Mouse (Mus musculus) adrenal gland, postnatal 4 days (tissue): ENCODE results near the gene Tapbp. TPM values are rescaled to one million over a fixed set of nuclear protein-coding genes. Genes with fewer than 3 reads are reported as not detected.
"Not testable (repeated sequence)": the region's sequence is repeated elsewhere in the genome, so short reads cannot be mapped to it uniquely, and the experiment has no call there.

Experiments
- DNase-seq, 2 experiments: peaks; one replicate each; pipeline ENCODE4 v3.0.0; 2021 to 2022; ENCODE audit warnings: low spot score in 2 of 2, mixed read lengths in 2 of 2
- total RNA-seq, 2 experiments: library from RNA; stranded (reverse); gene quantifications; 2 replicates each; pipeline ENCODE4 v1.2.3; 2021

Tapbp gene
- total RNA-seq, 2 experiments from 2014 or later = 122 to 131 TPM

GRCm38 (mm10) chr17:33903911-33904651 is 11.6 kb upstream of the Tapbp start:
- not testable (repeated sequence) for DNase-seq

GRCm38 (mm10) chr17:33904835-33905234 is 10.9 kb upstream of the Tapbp start, which contains the start of gene Platr17:
TSS of gene Platr17 (plus strand) at chr17:33905135.
- not testable (repeated sequence) for DNase-seq

GRCm38 (mm10) chr17:33908331-33909076 is 7.2 kb upstream of the Tapbp start:
- no peak for DNase-seq

GRCm38 (mm10) chr17:33909077-33909868 is 6.4 kb upstream of the Tapbp start, which contains the start of gene Daxx:
TSS of gene Daxx (plus strand) at chr17:33909414.
- DNase-seq = peak; percentile 98

- DNase-seq = no peak
Observed at GRCm38 (mm10) chr17:33909869-33910250, 5.8 kb upstream of the Tapbp start.

- DNase-seq = no peak
Observed at GRCm38 (mm10) chr17:33910346-33911051, 5.2 kb upstream of the Tapbp start.

- DNase-seq = no peak
Observed at GRCm38 (mm10) chr17:33911052-33911812, 4.5 kb upstream of the Tapbp start.

GRCm38 (mm10) chr17:33911813-33912414 is 3.8 kb upstream of the Tapbp start:
- DNase-seq = no peak

GRCm38 (mm10) chr17:33913264-33913663 is 2.4 kb upstream of the Tapbp start:
- no peak for DNase-seq

GRCm38 (mm10) chr17:33913905-33914304 is 1.8 kb upstream of the Tapbp start:
- no peak for DNase-seq

- no peak for DNase-seq
Observed at GRCm38 (mm10) chr17:33914969-33915391, 719 bp upstream of the Tapbp start.

- no peak for DNase-seq
Observed at GRCm38 (mm10) chr17:33916294-33916693, 595 bp downstream of the Tapbp start.

- no peak for DNase-seq
Observed at GRCm38 (mm10) chr17:33916847-33917655, 1.4 kb downstream of the Tapbp start.

- DNase-seq = no peak
Observed at GRCm38 (mm10) chr17:33917656-33918292, 2.1 kb downstream of the Tapbp start.

GRCm38 (mm10) chr17:33918293-33919203 is 2.8 kb downstream of the Tapbp start:
- no peak for DNase-seq

GRCm38 (mm10) chr17:33919351-33920281 is 3.9 kb downstream of the Tapbp start:
- DNase-seq = peak in 1 of 2 experiments; percentile 69
